Mouse (Mus musculus) forebrain, embryonic 16.5 days (tissue): ENCODE results near the gene Gm3327. TPM values are rescaled to one million over a fixed set of nuclear protein-coding genes. Genes with fewer than 3 reads are reported as not detected.

Source experiments
- polyA plus RNA-seq: library from polyadenylated mRNA; unstranded; fragments of >200 nt; fragmentation: Nextera tagmentation; extraction: Ambion mirVana; gene quantifications from 2 replicates; pipeline ENCODE4 v1.2.1, GENCODE M21; 2015

The Gm3327 gene
- polyA plus RNA-seq, 1 experiment from 2014 or later: not detected

Other genes starting within 250 kb of the Gm3327 start
- not detected in 2 replicates for gene Ear1, start 248.3 kb upstream of the Gm3327 start, polyA plus RNA-seq
- gene Ear10, start 200.3 kb upstream of the Gm3327 start, polyA plus RNA-seq: not detected in 2 replicates
- gene Gm8113, start 198.5 kb upstream of the Gm3327 start, polyA plus RNA-seq: 4.8 and 4.9 TPM in 2 replicates
- not detected in 2 replicates for gene Ang5, start 166.8 kb upstream of the Gm3327 start, polyA plus RNA-seq
- not detected in 2 replicates for gene Ang6, start 121.6 kb upstream of the Gm3327 start, polyA plus RNA-seq
- gene Ear2, start 21.2 kb upstream of the Gm3327 start, polyA plus RNA-seq: not detected in 2 replicates
- not detected in 2 replicates for gene Gm8212, start 73.8 kb downstream of the Gm3327 start, polyA plus RNA-seq
- not detected in 2 replicates for gene 4930503E14Rik, start 89.4 kb downstream of the Gm3327 start, polyA plus RNA-seq
- not detected in 2 replicates for gene Gm8220, start 161.7 kb downstream of the Gm3327 start, polyA plus RNA-seq
- not detected in 2 replicates for gene Gm5930, start 214.7 kb downstream of the Gm3327 start, polyA plus RNA-seq
- not detected in 2 replicates for gene Gm8229, start 241.5 kb downstream of the Gm3327 start, polyA plus RNA-seq